Mouse (Mus musculus): ENCODE measurements at regions not wholly inside any gene's neighbourhood (a gene's known extent, or its start where the extent isn't known, plus 50 kb on each side); places are given as distances from the start of the nearest gene placed in this dataset.

- no peak for DNase-seq (ENCODE audit: low read depth, low spot score)
These were observed 135.5 kb upstream of the Med13l start for GRCm38 (mm10) chr5:118424764-118425568.

- DNase-seq (ENCODE audit: low read depth, low spot score): no peak
These were observed 133.8 kb upstream of the Med13l start for GRCm38 (mm10) chr5:118426673-118427072.

GRCm38 (mm10) chr5:118428323-118429095 is 132.0 kb upstream of the Med13l start:
- DNase-seq (ENCODE audit: low read depth, low spot score): peak; percentile 71

- DNase-seq (ENCODE audit: low read depth, low spot score): no peak
These were observed 126.9 kb upstream of the Med13l start for GRCm38 (mm10) chr5:118433599-118433998.

- peak; percentile 94 for DNase-seq (ENCODE audit: low read depth, low spot score)
These were observed 125.5 kb upstream of the Med13l start for GRCm38 (mm10) chr5:118434718-118435555.

GRCm38 (mm10) chr5:118435556-118435950 is 124.9 kb upstream of the Med13l start:
- DNase-seq (ENCODE audit: low read depth, low spot score): peak; percentile 93

- DNase-seq (ENCODE audit: low read depth, low spot score): peak; percentile 62
These were observed 124.4 kb upstream of the Med13l start for GRCm38 (mm10) chr5:118436035-118436434.

- peak; percentile 97 for DNase-seq (ENCODE audit: low read depth, low spot score)
These were observed 123.8 kb upstream of the Med13l start for GRCm38 (mm10) chr5:118436474-118437306.

- no peak for DNase-seq (ENCODE audit: low read depth, low spot score)
These were observed 123.2 kb upstream of the Med13l start for GRCm38 (mm10) chr5:118437307-118437610.

- DNase-seq (ENCODE audit: low read depth, low spot score): no peak
These were observed 122.5 kb upstream of the Med13l start for GRCm38 (mm10) chr5:118438016-118438415.

- DNase-seq (ENCODE audit: low read depth, low spot score): peak; percentile 98
These were observed 115.8 kb upstream of the Med13l start for GRCm38 (mm10) chr5:118444538-118445251.

GRCm38 (mm10) chr5:118445252-118445987 is 115.1 kb upstream of the Med13l start:
- DNase-seq (ENCODE audit: low read depth, low spot score): peak; percentile 86

- DNase-seq (ENCODE audit: low read depth, low spot score): no peak
These were observed 114.5 kb upstream of the Med13l start for GRCm38 (mm10) chr5:118445988-118446280.

GRCm38 (mm10) chr5:118446878-118447277 is 113.6 kb upstream of the Med13l start:
- no peak for DNase-seq (ENCODE audit: low read depth, low spot score)

GRCm38 (mm10) chr5:118447366-118447765 is 113.1 kb upstream of the Med13l start:
- DNase-seq (ENCODE audit: low read depth, low spot score): no peak

- DNase-seq (ENCODE audit: low read depth, low spot score): peak; percentile 96
These were observed 111.5 kb upstream of the Med13l start for GRCm38 (mm10) chr5:118448884-118449515.

- no peak for DNase-seq (ENCODE audit: low read depth, low spot score)
These were observed 110.6 kb upstream of the Med13l start for GRCm38 (mm10) chr5:118449893-118450292.

- no peak for DNase-seq (ENCODE audit: low read depth, low spot score)
These were observed 108.4 kb upstream of the Med13l start for GRCm38 (mm10) chr5:118452052-118452451.

- DNase-seq (ENCODE audit: low read depth, low spot score): no peak
These were observed 106.4 kb upstream of the Med13l start for GRCm38 (mm10) chr5:118454096-118454495.
